8 mouse cellular contexts compared by ENCODE assay signal in the genomic region with DNA sequence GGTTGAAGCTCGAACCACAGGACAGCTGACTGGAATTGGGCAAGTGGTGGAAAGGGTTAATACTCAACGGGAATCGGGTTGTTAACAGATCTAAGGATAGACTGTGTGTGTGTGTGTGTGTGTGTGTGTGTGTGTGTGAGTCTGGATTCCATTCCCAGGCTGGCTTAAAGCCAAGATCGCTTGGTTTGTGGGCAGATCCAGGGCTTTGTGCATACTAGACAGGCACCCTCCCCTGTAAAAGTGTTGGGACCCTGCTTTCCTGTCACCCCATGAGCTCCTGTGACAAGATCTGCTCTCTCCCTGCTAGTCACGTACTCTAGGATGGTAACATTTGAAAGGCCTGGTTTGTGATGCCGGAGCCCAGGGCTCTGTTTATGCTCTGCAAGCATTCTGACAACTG. TPM values are rescaled to one million over a fixed set of nuclear protein-coding genes. Genes with fewer than 3 reads are reported as not detected.
DNase-seq lines count a peak whose midpoint lies in the region; ATAC-seq lines count a peak whose summit lies in the region.

No protein-coding gene starts in this region.

- peaks cover 35% of the 10 kb centered on the region for H3K4me1 ChIP-seq in hindbrain, embryonic 13.5 days (replicated peaks)
- H3K4me1 ChIP-seq in limb, embryonic 13.5 days, result peaks cover 47% of the 10 kb centered on the region

- no peak for ATAC-seq in hindbrain, embryonic 13.5 days (ENCODE audit: low FRiP score)
- peak; percentile 20; the same call in 1 of the 2 replicates for ATAC-seq in limb, embryonic 13.5 days (ENCODE audit: low FRiP score, low read depth)

- H3K4me3 ChIP-seq in hindbrain, embryonic 13.5 days, result no peak overlapping the region
- H3K4me3 ChIP-seq in limb, embryonic 13.5 days, result no peak overlapping the region

- H3K4me2 ChIP-seq in hindbrain, embryonic 13.5 days, result no peak overlapping the region
- no peak overlapping the region for H3K4me2 ChIP-seq in limb, embryonic 13.5 days (replicated peaks)

- peak; percentile 66 to 73 for DNase-seq in cerebellum, postnatal 10 days
- DNase-seq in cerebellum, adult 9-11 months, result no peak
- DNase-seq in ovary, postnatal 14 days (ENCODE audit: low spot score), result peak; percentile 46
- no peak for DNase-seq in ovary, postnatal 36 days (ENCODE audit: low spot score)
- no peak for DNase-seq in ovary, postnatal 10 days (ENCODE audit: low spot score)
- no peak for DNase-seq in yolk sac, embryonic 10.5 days (ENCODE audit: low spot score)

- H3K36me3 ChIP-seq in hindbrain, embryonic 13.5 days, result peaks cover 48% of the 10 kb centered on the region
- peaks cover 46% of the 10 kb centered on the region for H3K36me3 ChIP-seq in limb, embryonic 13.5 days

- WGBS in hindbrain, embryonic 13.5 days, result 43% methylated on average over 6 of the region's 6 CpGs
- WGBS in limb, embryonic 13.5 days, result 14% methylated on average over 6 of the region's 6 CpGs

- H3K9ac ChIP-seq in hindbrain, embryonic 13.5 days, result no peak overlapping the region
- H3K9ac ChIP-seq in limb, embryonic 13.5 days, result peak overlapping the region; percentile 35; the same call in 1 of the 2 replicates

- no peaks in the 10 kb centered on the region for H3K9me3 ChIP-seq in hindbrain, embryonic 13.5 days
- H3K9me3 ChIP-seq in limb, embryonic 13.5 days, result no peaks in the 10 kb centered on the region

- H3K27me3 ChIP-seq in hindbrain, embryonic 13.5 days, result no peaks in the 10 kb centered on the region
- no peaks in the 10 kb centered on the region for H3K27me3 ChIP-seq in limb, embryonic 13.5 days

- peak overlapping the region; percentile 70; the same call in 1 of the 2 replicates for H3K27ac ChIP-seq in hindbrain, embryonic 13.5 days
- peak overlapping the region; percentile 82 for H3K27ac ChIP-seq in limb, embryonic 13.5 days

RNA-seq across cellular contexts. Expression of gene Ncf1, which starts 5.7 kb away (rescaled TPM):
- 2.3 and 3.5 TPM in 2 replicates for polyA plus RNA-seq in hindbrain, embryonic 13.5 days (2015; fragmentation: Nextera tagmentation; extraction: Ambion mirVana)
- 2.7 and 2.8 TPM in 2 replicates for polyA plus RNA-seq in limb, embryonic 13.5 days (2015; fragmentation: Nextera tagmentation; extraction: Ambion mirVana)

RNA-seq across cellular contexts. Expression of gene Gtf2ird2, which starts 51.3 kb away (rescaled TPM):
- polyA plus RNA-seq in hindbrain, embryonic 13.5 days (2015; fragmentation: Nextera tagmentation; extraction: Ambion mirVana), result 12.8 and 14.1 TPM in 2 replicates
- polyA plus RNA-seq in limb, embryonic 13.5 days (2015; fragmentation: Nextera tagmentation; extraction: Ambion mirVana), result 11.0 and 11.9 TPM in 2 replicates

RNA-seq across cellular contexts. Expression of gene Rcc1l, which starts 58.5 kb away (rescaled TPM):
- polyA plus RNA-seq in hindbrain, embryonic 13.5 days (2015; fragmentation: Nextera tagmentation; extraction: Ambion mirVana), result 19.9 and 20.4 TPM in 2 replicates
- 34.2 and 35.1 TPM in 2 replicates for polyA plus RNA-seq in limb, embryonic 13.5 days (2015; fragmentation: Nextera tagmentation; extraction: Ambion mirVana)

Comparison
In these comparisons a context has a peak if more than half of its experiments do, and no peak if none do; other contexts are left out.
1. DNase-seq: peak in cerebellum, postnatal 10 days (2 of 2) and ovary, postnatal 14 days (single experiment); none in cerebellum, adult 9-11 months (single experiment), ovary, postnatal 36 days (single experiment), ovary, postnatal 10 days (single experiment) and yolk sac, embryonic 10.5 days (single experiment).